Mouse (Mus musculus) monocyte, adult 5-6 weeks (primary cell): ENCODE results near the gene 1700034J05Rik. TPM values are rescaled to one million over a fixed set of nuclear protein-coding genes. Genes with fewer than 3 reads are reported as not detected.

Source experiments
- ATAC-seq: fragments of 153-309, 156-312 bp; replicated peaks from 2 replicates; pipeline ENCODE4 v1.8.0; 2017; ENCODE audit warnings: mild to moderate bottlenecking; ENCODE audit not compliant: low TSS enrichment, insufficient number of reproducible peaks, severe bottlenecking, poor library complexity, low FRiP score
- total RNA-seq: library from RNA; stranded (forward); fragments of 200-1000, 200-491, 200-594 nt; gene quantifications from 3 replicates; pipeline ENCODE4 v1.2.3, GENCODE M21; 2017

1700034J05Rik gene
- total RNA-seq, 1 experiment from 2014 or later = 1.2 TPM

DNA sequence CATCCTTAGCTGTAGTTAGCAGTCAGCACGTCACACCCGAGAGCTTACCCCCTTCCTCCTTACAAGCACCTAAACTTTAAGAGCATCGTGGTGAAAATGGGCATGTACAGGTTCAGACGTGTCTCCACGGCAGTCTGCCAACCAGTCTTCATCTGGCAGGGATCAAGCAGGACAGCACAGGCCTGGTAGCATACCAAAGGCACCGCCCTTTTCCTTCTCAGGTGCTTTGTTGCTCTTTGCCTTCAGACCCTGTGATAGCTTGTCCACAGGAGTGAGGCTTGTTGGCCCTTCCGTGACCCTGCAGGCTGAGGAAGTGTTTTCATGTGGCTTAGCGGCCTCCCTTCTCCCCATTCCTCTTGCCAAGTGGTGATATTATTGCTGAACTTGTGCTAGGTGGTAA, 15.2 kb downstream of the 1700034J05Rik start:
- no peak for ATAC-seq

DNA sequence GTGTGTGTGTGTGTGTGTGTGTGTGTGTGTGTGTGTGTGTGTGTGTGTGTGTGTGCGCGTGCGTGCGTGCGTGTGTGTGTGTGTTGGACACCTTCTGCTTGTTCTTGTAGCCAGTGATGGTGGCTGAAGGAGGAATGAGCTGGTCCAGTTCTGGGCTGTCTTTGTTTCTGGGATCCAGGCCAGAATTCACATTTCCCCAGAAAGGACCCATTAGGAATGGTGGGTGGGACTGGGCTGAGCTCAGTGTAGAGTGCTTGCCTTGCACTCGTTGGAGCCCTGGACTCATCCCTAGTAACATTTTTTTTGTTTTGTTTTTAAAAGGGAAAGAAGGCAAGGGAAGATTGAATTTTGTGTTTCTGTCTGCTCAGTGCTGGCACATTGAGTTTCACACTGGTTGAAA, 18.3 kb downstream of the 1700034J05Rik start:
- no peak for ATAC-seq

DNA sequence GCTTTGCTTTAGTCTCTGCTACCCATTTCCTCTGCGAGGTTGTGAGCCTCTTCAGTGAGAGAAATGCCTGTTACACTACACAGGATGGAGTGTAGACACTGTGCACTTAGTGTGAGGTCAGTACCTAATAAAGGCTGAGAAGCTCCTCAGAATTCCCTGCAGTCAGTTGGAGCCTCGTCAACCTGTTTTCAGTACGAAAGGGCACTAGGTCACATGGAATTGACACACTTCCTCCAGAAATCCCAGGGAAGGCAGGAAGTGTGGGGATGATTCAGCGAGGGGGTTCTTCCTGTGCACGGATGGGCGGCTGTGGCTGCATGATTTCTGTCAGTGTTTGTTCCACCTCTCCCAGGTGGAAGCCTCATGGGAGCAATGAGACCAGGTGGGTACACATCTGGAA, 21.1 kb downstream of the 1700034J05Rik start:
- ATAC-seq = no peak

DNA sequence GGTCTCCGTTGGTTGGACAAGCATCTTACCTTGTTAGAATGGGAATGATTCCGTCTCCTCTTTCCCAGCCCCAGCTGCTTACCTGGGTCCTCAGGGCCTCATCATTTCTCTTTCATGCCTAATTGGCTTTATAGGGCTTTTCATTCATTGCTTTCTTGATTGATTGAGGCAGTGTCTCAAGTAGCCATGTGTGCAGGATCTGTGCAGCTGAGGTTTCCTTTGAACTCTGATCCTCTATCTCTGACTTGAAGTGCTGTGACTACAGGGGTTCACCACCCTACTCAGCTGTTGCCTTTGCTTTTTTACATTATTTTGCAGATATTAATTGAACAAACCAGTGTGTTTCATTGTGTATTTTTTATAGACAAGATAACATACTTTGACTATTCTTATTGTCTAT, 25.2 kb downstream of the 1700034J05Rik start:
- no peak for ATAC-seq

DNA sequence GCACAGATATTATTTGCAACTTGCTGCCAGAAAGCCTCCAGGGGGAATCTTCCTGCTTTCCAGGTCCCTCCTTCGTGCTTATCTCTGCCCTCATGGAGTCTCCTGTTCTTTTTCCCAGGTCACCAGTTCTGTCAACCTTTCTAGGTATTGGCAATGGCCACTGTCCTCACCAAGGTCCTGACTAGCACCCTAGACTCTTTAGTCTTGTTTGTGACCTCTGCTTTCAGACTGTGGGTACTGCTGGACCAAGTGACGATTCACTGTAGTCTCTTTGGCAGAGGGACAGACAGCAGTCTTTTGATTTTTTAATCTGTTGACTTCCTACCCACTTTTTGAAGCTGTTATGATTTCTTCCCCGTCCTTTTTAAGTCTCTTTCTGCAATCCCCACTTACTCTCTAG, 26.1 kb downstream of the 1700034J05Rik start:
- no peak for ATAC-seq

DNA sequence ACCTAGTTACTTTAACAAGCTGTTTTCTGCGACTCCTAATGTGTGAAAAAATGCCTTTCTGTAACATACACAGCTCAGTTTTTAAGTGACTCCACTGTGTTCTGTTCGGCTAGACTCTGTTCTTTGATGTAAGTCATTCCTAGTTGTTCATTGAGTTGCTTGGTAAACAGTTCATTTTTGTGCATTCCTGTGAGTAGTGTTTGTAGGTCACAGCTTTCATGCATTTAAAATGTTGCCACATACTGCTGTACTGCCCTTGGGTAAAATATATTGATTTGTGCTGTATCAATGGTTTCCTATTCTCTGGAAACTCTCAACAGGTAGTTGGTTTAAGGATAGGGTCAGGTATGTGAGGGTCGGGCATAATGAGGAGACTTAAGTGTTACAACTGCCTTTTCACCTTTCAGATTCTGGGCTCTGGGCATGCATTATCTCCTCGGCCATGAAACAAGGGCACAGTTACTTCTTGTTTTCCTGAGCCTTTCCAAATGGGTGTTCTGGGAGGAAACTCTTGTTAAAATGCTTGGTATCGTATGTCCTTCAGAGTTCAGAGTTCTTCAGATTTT, 27.7 kb downstream of the 1700034J05Rik start:
- ATAC-seq = no peak

DNA sequence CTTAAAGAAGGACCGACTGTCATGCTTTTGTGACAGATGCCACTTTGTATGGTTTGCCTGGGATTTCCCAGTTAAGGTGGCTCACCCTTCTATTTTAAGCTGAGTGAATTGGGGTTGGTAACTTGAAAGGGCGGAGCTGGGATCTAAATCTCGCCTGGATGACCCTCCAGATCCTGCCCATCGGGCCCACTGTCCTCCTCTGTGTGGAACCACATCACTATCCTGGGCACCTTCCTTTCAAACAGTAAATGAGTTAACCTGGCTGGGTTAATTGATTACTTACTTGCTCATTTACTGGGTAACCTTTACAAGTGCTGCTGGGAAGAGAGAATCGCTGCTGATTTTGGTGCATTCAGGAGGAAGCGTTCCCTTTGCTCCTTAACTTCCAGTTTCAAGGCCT, 35.9 kb downstream of the 1700034J05Rik start:
- no peak for ATAC-seq

DNA sequence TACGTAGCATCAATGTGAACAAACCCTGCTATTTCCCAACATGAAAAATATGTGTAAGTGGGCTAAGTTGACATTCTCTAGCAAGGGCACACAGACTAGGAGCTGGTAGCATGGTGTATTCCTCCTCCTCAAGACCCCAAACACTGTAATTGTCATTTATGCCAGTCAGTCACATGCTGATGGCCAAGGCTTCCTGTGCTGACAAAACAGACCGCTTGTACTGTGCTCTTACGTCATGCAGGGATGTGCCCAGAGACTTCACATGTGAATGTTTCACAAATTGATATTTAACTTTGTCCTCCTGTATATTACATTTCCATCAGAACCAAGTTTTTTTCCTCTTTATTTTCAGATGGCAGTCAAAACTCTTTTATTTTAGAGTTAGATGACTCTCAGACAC, 36.8 kb downstream of the 1700034J05Rik start:
- no peak for ATAC-seq

DNA sequence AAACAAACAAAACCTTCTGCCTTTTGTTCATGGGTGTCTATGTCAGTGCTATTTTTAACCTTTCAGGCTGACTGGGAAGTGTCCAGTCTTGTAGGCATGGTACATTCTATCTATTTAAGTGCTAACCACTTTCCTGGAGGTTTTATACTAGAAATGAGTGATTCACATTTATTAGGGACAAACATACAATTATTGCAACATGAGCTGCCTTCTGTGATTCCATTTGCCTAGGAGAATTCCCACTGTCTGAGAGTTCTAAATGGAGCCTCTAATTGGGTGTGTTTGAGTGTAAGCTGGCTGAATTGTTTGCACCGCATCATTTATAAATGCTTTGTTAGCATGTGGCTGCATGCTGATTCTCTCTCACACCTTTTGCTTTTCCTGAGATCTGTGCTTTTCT, 38.4 kb downstream of the 1700034J05Rik start:
- ATAC-seq = no peak

DNA sequence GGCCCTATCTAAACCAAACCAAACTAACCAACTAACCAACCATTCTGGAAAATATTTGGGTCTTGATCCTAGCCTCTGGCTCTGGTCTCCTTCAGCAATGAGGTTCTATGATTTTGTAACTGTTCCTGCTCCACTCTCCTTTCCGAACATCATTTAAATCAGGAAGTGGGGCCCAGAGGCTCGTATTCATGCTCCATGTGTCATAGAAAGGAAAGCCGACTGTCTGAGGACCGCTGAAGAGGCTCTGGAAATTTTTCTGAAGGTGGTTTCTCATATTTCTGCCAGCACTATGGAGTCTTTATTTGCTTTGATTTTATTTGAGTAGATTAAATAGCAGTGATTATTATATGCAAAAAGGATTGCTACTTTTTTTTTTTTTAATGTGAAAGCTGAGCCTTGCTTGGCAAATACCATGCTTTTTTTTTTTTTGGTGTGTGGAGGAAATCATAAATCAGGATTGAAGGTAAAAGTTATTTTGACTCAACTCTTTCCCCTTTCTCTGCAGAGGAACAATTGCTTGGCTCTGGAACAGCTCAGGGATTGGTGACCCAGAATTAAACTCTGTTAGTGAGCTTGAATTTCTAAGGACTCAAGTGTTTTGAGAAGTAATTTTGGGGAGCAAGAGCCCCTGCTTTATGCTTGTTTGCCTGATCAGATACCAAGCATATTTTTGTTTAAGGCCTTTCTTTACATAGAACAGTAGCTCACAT, 40.6 kb downstream of the 1700034J05Rik start:
- ATAC-seq = no peak

DNA sequence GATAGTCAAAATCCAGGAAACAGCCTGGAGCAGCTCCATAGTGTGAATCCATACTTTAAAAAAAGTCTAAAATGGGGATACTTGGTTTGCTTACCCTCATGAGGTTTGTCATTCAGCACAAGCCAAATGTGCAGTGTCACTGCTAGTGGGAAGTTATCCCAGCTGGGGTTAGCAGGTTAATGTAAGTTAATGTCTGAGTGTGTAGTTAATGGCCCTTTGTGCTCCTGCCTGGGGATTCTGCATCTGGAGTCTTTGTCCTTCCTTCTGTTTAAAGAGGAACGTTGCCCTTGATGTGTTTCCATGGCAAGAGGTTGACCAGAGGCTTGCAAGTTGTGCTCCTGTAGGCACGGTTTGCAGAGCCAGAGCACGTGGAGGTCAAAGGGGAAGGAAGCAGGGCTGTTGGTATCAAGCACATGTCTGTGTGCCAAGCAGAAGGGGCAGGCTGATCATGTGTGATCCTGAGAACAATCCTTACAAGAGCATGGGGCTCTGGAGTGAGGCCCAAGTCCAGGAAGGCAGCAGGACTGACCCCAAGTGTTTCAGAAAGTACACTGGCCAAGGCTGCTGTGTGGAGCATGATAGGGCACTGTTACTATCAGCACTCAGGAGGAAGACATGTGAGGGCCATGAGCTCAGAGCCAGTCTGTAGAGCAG, 41.3 kb downstream of the 1700034J05Rik start:
- ATAC-seq = 0 out of 2 replicates have a peak, but pooled peaks have one; percentile 35

DNA sequence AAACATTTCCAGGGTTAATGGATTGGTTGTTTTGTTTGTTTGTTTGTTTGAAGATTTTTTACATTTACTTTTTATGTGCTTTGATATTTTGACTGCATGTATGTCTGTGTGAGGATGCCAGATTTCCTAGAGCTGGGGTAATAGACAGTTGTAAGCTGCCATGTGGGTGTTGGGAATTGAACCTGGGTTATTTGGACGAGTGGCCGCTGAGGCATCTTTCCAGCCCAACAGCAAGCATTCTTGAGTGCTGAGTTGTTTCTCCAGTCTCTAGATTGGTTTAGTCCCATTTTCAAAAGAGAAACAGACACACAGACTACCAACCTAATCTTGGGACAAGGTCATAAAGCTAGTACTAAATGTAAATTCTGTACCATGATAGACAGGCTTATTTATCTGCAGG, 43.4 kb downstream of the 1700034J05Rik start:
- ATAC-seq = no peak

DNA sequence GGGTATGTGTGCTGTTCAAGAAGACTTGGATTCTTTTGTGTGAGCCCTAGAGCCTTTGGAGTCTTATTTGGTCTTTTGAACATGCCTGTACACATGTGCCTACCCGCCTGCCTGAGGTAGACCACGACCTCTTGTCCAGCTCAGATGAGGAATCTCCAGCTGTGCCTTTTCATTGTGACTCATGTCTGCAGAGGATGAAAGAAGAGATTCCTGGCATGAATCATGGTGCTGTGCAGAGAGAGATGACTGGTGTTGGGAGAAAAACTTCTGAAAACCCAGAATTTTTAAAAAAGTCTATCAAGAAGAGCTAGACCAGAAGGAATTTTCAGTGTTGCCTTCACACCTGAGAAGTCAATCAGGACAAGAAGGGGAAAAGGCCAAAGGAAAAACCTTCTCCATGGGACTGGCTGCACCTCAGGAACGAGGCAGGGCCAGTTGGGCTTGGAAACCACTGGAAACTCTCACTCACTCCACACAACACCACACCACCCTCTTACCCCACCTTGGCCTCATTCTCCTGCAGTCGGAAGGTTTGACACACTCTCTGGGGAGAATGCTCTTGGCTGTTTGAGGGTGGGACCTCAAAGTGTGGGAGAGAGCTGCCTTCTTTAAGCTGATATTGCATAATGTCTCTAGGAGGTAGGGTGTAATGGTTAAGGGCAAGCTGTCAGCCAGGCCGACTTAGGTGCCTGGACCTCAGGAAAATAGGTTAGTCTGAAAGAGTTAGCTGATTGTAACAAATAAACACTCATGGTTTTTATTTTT, 44.3 kb downstream of the 1700034J05Rik start:
- ATAC-seq = no peak

DNA sequence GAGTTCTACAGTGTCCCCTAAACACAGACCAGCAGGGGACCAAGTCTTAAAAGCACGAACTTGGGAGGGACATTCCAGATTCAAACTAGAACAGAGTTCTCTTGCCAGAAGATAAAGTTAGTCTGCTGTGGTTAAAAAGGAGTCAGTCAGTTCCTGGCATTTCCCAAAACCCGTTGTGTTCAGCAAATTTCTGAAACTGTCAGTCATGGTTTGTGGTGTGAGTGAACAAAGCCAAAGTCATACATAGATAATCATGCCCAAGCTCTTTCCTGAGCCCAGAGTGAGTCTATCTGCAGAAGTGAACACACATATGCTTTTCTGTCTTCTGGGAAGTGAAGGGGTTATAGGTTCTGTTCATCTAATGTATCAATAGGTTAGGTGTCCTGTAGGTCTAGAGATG, 45.4 kb downstream of the 1700034J05Rik start:
- no peak for ATAC-seq

DNA sequence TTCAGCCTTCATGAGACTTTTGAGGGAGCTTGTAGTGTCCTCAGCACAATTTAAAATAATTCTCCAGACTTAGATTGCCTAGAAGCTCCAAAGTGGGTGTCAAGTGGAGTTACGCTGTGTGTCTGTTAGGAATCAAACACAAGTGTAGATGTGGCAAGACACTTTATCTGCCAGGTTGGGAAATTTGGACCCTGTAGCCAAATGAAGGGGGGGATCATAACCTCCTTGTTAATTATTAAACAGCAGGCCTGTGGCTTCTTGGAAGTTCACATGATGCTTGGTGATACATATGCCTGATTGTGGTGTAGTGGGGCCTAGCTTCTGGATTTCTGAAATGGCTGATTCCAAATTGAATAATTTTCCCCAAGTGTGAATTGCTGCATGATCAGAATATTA, 46.4 kb downstream of the 1700034J05Rik start:
- ATAC-seq = no peak

DNA sequence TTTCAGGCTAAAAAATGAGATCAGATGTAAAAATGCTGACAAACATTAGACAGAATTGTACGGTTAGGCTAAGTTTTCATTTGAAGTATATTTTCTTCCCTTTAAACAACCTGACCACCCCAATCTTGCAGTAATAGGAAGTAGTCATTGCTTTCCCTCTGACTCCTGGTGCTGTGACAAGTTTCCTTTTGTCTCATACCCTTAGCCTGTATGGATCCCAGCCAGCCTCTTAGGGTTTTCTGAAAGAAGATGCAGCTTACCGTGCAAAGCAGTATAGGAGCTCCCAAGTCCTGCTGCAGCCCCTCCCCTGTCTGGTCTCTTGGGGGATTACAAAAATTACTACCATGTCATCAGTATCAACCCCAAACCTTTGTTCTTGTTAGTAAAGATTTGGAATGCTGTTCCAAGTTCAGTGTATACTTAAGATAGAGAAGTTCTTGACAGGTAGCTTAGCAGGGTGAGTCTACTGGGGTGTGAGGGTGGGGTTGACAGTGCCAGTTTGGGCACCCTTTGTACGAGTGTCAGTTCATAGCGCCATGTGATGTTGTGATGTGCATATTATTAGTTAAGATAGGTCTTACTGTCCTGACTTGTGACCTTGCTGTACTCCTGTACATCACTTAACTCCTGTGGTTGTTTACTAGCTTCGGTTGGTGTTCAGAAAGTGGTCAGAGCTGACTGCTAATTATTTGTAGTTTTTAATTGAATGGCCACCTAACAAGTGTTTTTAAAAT, 47.0 kb downstream of the 1700034J05Rik start:
- ATAC-seq = no peak

DNA sequence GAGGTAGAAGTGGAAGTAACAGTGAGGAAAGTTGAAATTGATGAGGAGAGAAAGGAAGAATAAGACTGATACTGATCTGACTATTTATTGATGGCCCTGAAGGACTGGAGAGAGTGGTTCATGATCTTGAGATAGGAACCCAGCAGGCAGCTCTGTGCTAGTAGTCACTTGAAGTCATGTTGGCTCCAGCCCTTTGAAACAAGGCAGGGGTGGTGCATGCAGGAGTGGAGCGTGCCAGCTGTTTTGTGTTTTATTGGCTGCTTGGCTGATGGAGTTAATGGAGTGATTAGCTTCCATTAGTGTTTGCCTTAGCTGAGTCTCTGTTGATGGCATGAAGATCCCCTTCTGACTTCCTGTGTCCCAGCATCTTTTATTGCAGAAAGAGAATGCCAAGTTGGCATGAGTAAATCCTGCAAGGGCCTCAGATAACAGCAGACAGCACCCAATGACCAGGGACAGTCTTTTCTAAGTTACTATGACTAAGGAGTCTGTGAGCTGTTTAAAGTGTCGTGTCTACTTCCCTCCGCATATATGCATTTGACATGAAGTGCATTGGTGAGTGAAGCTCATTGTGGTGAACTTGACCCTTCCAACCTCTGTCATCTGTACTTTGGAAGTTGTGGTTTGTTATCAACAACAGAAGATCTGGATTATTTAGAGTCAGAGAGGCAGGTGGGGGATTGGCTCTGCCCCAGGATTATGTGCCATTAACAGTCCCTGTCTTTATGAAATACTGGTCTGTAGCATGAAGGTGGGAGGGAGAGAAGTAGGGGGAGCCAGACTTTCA, 48.0 kb downstream of the 1700034J05Rik start:
- ATAC-seq = no peak

DNA sequence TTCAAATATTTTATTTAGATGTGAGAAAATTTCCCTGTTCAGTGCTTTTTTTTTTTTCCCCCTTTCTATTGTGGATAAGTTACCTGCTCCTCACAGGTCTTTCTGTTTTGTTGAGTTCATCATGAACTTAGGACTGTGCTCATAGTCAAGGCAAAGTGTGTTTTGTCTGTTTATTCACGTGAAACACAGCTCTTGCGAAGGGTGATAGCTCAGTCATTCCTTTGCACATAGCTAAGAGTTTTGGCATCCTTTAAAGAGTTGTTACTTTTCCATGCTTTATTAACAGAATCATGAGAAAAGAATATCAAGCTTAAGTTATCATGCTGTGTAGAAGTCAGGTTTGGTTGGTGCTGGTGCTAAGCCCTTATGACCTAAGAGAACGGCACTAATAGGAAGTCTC, 49.5 kb downstream of the 1700034J05Rik start:
- no peak for ATAC-seq
